ENCODE assay signal across 20 mouse cellular contexts in genomic region chr19:22800471-22800870, GRCm38 (mm10).
A peak's percentile ranks its signal among the peaks of the same experiment; 100 is the strongest.
DNase-seq lines count a peak whose midpoint lies in the region; ATAC-seq and TF ChIP-seq lines count a peak whose summit lies in the region.
"Had no signal": no experiment of that assay in that cellular context is flagged by ENCODE, and none has a peak within 500 bp of the region (broad histone marks: within the 10 kb centered on the region; RNA-seq: fewer than 3 reads in every experiment).

No protein-coding gene starts in this region.

- H3K27me3 ChIP-seq in hindbrain, postnatal 0 days (ENCODE audit: insufficient read depth, low read length): no peaks in the 10 kb centered on the region
- H3K27me3 ChIP-seq in hindbrain, embryonic 11.5 days (ENCODE audit: control insufficient read depth, insufficient read depth, low read length): no peaks in the 10 kb centered on the region
- H3K27me3 ChIP-seq in lung, embryonic 14.5 days (ENCODE audit: insufficient read depth, low read length): no peaks in the 10 kb centered on the region
- H3K27me3 ChIP-seq: heart, embryonic 15.5 days; hindbrain, embryonic 12.5 days; limb, embryonic 13.5 days; stomach, embryonic 15.5 days had no signal

- no peaks in the 10 kb centered on the region for H3K36me3 ChIP-seq in hindbrain, postnatal 0 days (ENCODE audit: insufficient read depth, low read length)
- no peaks in the 10 kb centered on the region for H3K36me3 ChIP-seq in hindbrain, embryonic 11.5 days (ENCODE audit: control insufficient read depth, insufficient read depth, low read length)
- H3K36me3 ChIP-seq in lung, embryonic 14.5 days (ENCODE audit: insufficient read depth): no peaks in the 10 kb centered on the region
- H3K36me3 ChIP-seq: heart, embryonic 15.5 days; hindbrain, embryonic 12.5 days; limb, embryonic 13.5 days; stomach, embryonic 15.5 days had no signal

- H3K9ac ChIP-seq in hindbrain, postnatal 0 days (replicated peaks; ENCODE audit: low read length): no peak overlapping the region
- H3K9ac ChIP-seq in hindbrain, embryonic 11.5 days (ENCODE audit: low read depth, low read length): no peak overlapping the region
- H3K9ac ChIP-seq in lung, embryonic 14.5 days: no peak overlapping the region
- H3K9ac ChIP-seq: heart, embryonic 15.5 days; hindbrain, embryonic 12.5 days; limb, embryonic 13.5 days; stomach, embryonic 15.5 days had no signal

- H3K4me3 ChIP-seq in hindbrain, postnatal 0 days (ENCODE audit: low read length): no peak overlapping the region
- H3K4me3 ChIP-seq in hindbrain, embryonic 11.5 days (ENCODE audit: low read depth, low read length): no peak overlapping the region
- no peak overlapping the region for H3K4me3 ChIP-seq in lung, embryonic 14.5 days (ENCODE audit: low read depth, low read length)
- H3K4me3 ChIP-seq: heart, embryonic 15.5 days; hindbrain, embryonic 12.5 days; limb, embryonic 13.5 days; stomach, embryonic 15.5 days had no signal

- H3K9me3 ChIP-seq in hindbrain, postnatal 0 days (ENCODE audit: low read length): no peaks in the 10 kb centered on the region
- H3K9me3 ChIP-seq in hindbrain, embryonic 11.5 days (ENCODE audit: control insufficient read depth, low read length): no peaks in the 10 kb centered on the region
- no peaks in the 10 kb centered on the region for H3K9me3 ChIP-seq in lung, embryonic 14.5 days (ENCODE audit: low read depth, low read length)
- H3K9me3 ChIP-seq: heart, embryonic 15.5 days; hindbrain, embryonic 12.5 days; limb, embryonic 13.5 days; stomach, embryonic 15.5 days had no signal

- no peak for TF ChIP-seq CTCF in hindbrain, postnatal 0 days (IDR thresholded peaks at IDR 0.05; ENCODE audit: low read depth)
- TF ChIP-seq CTCF in lung, embryonic 14.5 days (IDR thresholded peaks at IDR 0.05; ENCODE audit: low read depth): no peak

- ATAC-seq in hindbrain, postnatal 0 days: no peak
- no peak for ATAC-seq in hindbrain, embryonic 11.5 days (ENCODE audit: low FRiP score)
- no peak for ATAC-seq in lung, embryonic 14.5 days (ENCODE audit: insufficient read depth)
- ATAC-seq: activated CD4-positive, CD25-positive, alpha-beta regulatory T cell, adult 4 months; CD4-positive, CD25-positive, alpha-beta regulatory T cell, adult 4 months; forebrain, embryonic 16.5 days; midbrain, embryonic 16.5 days had no signal

- WGBS in hindbrain, postnatal 0 days: 38% methylated on average over 5 of the region's 5 CpGs
- WGBS in hindbrain, embryonic 11.5 days: 45% methylated on average over 5 of the region's 5 CpGs
- 27% methylated on average over 5 of the region's 5 CpGs for WGBS in lung, embryonic 14.5 days

- no peaks in the 10 kb centered on the region for H3K4me1 ChIP-seq in hindbrain, postnatal 0 days (ENCODE audit: insufficient read depth, low read length)
- H3K4me1 ChIP-seq in hindbrain, embryonic 11.5 days (replicated peaks; ENCODE audit: control insufficient read depth, insufficient read depth, low read length): no peaks in the 10 kb centered on the region
- no peaks in the 10 kb centered on the region for H3K4me1 ChIP-seq in lung, embryonic 14.5 days (ENCODE audit: insufficient read depth)
- H3K4me1 ChIP-seq: heart, embryonic 15.5 days; hindbrain, embryonic 12.5 days; stomach, embryonic 15.5 days had no signal

- H3K4me2 ChIP-seq in hindbrain, postnatal 0 days (ENCODE audit: low read depth, low read length): no peak overlapping the region
- H3K4me2 ChIP-seq in hindbrain, embryonic 11.5 days (replicated peaks; ENCODE audit: low read depth, low read length): no peak overlapping the region
- no peak overlapping the region for H3K4me2 ChIP-seq in lung, embryonic 14.5 days
- H3K4me2 ChIP-seq: heart, embryonic 15.5 days; hindbrain, embryonic 12.5 days; limb, embryonic 13.5 days; stomach, embryonic 15.5 days had no signal

- no peak overlapping the region for H3K27ac ChIP-seq in hindbrain, postnatal 0 days
- H3K27ac ChIP-seq in hindbrain, embryonic 11.5 days (ENCODE audit: low read depth, low read length): no peak overlapping the region
- H3K27ac ChIP-seq in lung, embryonic 14.5 days (ENCODE audit: low read depth): no peak overlapping the region
- H3K27ac ChIP-seq: heart, embryonic 15.5 days; hindbrain, embryonic 12.5 days; limb, embryonic 13.5 days; stomach, embryonic 15.5 days had no signal

- DNase-seq in hindbrain, postnatal 0 days (ENCODE audit: low spot score): peak; percentile 15
- DNase-seq in hindbrain, embryonic 11.5 days (ENCODE audit: low spot score): no peak
- peak; percentile 4 for DNase-seq in lung, embryonic 14.5 days
- no peak for DNase-seq in lung, postnatal 10 days
- DNase-seq in cerebellum, adult 9-11 months: peak; percentile 57
- peak; percentile 14 for DNase-seq in ovary, postnatal 36 days (ENCODE audit: low spot score)
- no peak for DNase-seq in adrenal gland, postnatal 36 days
- no peak for DNase-seq in lung, postnatal 4 days
- DNase-seq: kidney, adult 2 months; layer of hippocampus, postnatal 36 days; lung, adult 18-20 months; thymus, postnatal 25 days had no signal

Comparison
In these comparisons a context has a peak if more than half of its experiments do, and no peak if none do; other contexts are left out.
1. DNase-seq: peak in hindbrain, postnatal 0 days (single experiment), lung, embryonic 14.5 days (single experiment), cerebellum, adult 9-11 months (single experiment) and ovary, postnatal 36 days (single experiment); none in hindbrain, embryonic 11.5 days (single experiment), lung, postnatal 10 days (single experiment), adrenal gland, postnatal 36 days (0 of 2) and lung, postnatal 4 days (0 of 2).